Mouse (Mus musculus) left cerebral cortex, adult 2 months (tissue): ENCODE measurements at regions not wholly inside any gene's neighbourhood (a gene's known extent, or its start where the extent isn't known, plus 50 kb on each side); places are given as distances from the start of the nearest gene placed in this dataset.

Source experiments
- DNase-seq, 2 experiments: peaks; one replicate each; pipeline ENCODE4 v3.0.0; 2021 to 2022; ENCODE audit warnings: low spot score in 2 of 2, mixed read lengths in 1 of 2; ENCODE audit errors: extremely low spot score in 1 of 2
- H3K27ac ChIP-seq: fragments of 200-600 bp; 2 replicates; pipeline ENCODE4 v1.8.1; 2022
- H3K4me3 ChIP-seq: fragments of 200-600 bp; 2 replicates; pipeline ENCODE4 v1.8.1; 2022
- CTCF ChIP-seq: fragments of 200-600 bp; IDR thresholded peaks from 2 replicates; pipeline ENCODE4 v1.8.1; 2022; ENCODE audit warnings: antibody characterized with exemption, mild to moderate bottlenecking, moderate library complexity
- intact Hi-C: fragments of 180-260 bp; cut with DNase I; formaldehyde crosslinking; loops from one replicate; pipeline ENCODE4 v1.15.1; 2025

- intact Hi-C loops: no loop called here
- no peak for DNase-seq
- TF ChIP-seq CTCF: no peak
- no peak overlapping the region for H3K4me3 ChIP-seq
- H3K27ac ChIP-seq: no peak overlapping the region
Observed at GRCm38 (mm10) chr14:88410722-88411437, 60.3 kb downstream of the Pcdh20 start.

GRCm38 (mm10) chr14:88399270-88399669 is 71.9 kb downstream of the Pcdh20 start:
- DNase-seq: no peak
- TF ChIP-seq CTCF: no peak
- H3K27ac ChIP-seq: no peak overlapping the region
- no peak overlapping the region for H3K4me3 ChIP-seq
- intact Hi-C loops: no loop called here

GRCm38 (mm10) chr14:88397187-88397586 is 74.0 kb downstream of the Pcdh20 start:
- Histone ChIP-seq H3K27ac (no peak overlapping the region), H3K4me3 (no peak overlapping the region)
- no peak for TF ChIP-seq CTCF
- DNase-seq: no peak
- intact Hi-C loops: no loop called here

- DNase-seq: no peak
- intact Hi-C loops: no loop called here
Observed at GRCm38 (mm10) chr14:88395016-88395415, 76.2 kb downstream of the Pcdh20 start.

GRCm38 (mm10) chr14:88384553-88384952 is 86.6 kb downstream of the Pcdh20 start:
- no peak for DNase-seq

More at GRCm38 (mm10) chr14:88395016-88395415, 76.2 kb downstream of the Pcdh20 start:
- no peak for TF ChIP-seq CTCF
- H3K4me3 ChIP-seq: no peak overlapping the region
- no peak overlapping the region for H3K27ac ChIP-seq

GRCm38 (mm10) chr14:88347177-88347576 is 124.0 kb downstream of the Pcdh20 start:
- Histone ChIP-seq H3K4me3 (no peak overlapping the region), H3K27ac (no peak overlapping the region)
- DNase-seq: peak; percentile 33 to 38
- intact Hi-C loops: no loop called here
- no peak for TF ChIP-seq CTCF

More at GRCm38 (mm10) chr14:88384553-88384952, 86.6 kb downstream of the Pcdh20 start:
- intact Hi-C loops: no loop called here
- H3K27ac ChIP-seq: no peak overlapping the region
- TF ChIP-seq CTCF: no peak
- H3K4me3 ChIP-seq: no peak overlapping the region

GRCm38 (mm10) chr14:88337304-88337703 is 133.9 kb downstream of the Pcdh20 start:
- intact Hi-C loops: no loop called here
- no peak for DNase-seq
- Histone ChIP-seq H3K27ac (no peak overlapping the region), H3K4me3 (no peak overlapping the region)
- TF ChIP-seq CTCF: no peak

- TF ChIP-seq CTCF: no peak
Observed at GRCm38 (mm10) chr14:88330613-88331012, 140.6 kb downstream of the Pcdh20 start.

GRCm38 (mm10) chr14:88326411-88326810 is 144.8 kb downstream of the Pcdh20 start:
- TF ChIP-seq CTCF: no peak
- DNase-seq: no peak
- Histone ChIP-seq H3K4me3 (no peak overlapping the region), H3K27ac (no peak overlapping the region)
- intact Hi-C loops: no loop called here

More at GRCm38 (mm10) chr14:88330613-88331012, 140.6 kb downstream of the Pcdh20 start:
- Histone ChIP-seq H3K27ac (no peak overlapping the region), H3K4me3 (no peak overlapping the region)
- no peak for DNase-seq
- intact Hi-C loops: no loop called here

- Histone ChIP-seq H3K4me3 (no peak overlapping the region), H3K27ac (no peak overlapping the region)
- TF ChIP-seq CTCF: peak; percentile 51
- no peak for DNase-seq
- intact Hi-C loops: loop anchor here (5.0 to 10.0 kb wide), 3 partner anchors 189 to 811 kb away; no protein-coding TSS in a partner anchor
Observed at GRCm38 (mm10) chr14:88278327-88278726, 192.9 kb downstream of the Pcdh20 start.

GRCm38 (mm10) chr14:88264771-88265170 is 206.4 kb downstream of the Pcdh20 start:
- no peak for TF ChIP-seq CTCF
- Histone ChIP-seq H3K27ac (no peak overlapping the region), H3K4me3 (no peak overlapping the region)
- intact Hi-C loops: no loop called here
- DNase-seq: no peak

GRCm38 (mm10) chr14:88259034-88259433 is 212.2 kb downstream of the Pcdh20 start:
- no peak for DNase-seq
- no peak overlapping the region for H3K27ac ChIP-seq
- intact Hi-C loops: no loop called here
- no peak for TF ChIP-seq CTCF
- no peak overlapping the region for H3K4me3 ChIP-seq

GRCm38 (mm10) chr14:88255131-88255530 is 216.1 kb downstream of the Pcdh20 start:
- no peak overlapping the region for H3K4me3 ChIP-seq

More at GRCm38 (mm10) chr14:88255131-88255530, 216.1 kb downstream of the Pcdh20 start:
- TF ChIP-seq CTCF: no peak
- intact Hi-C loops: no loop called here
- no peak for DNase-seq
- H3K27ac ChIP-seq: no peak overlapping the region
